Mouse (Mus musculus) cerebellum, adult 2 months (tissue): ENCODE measurements at regions not wholly inside any gene's neighbourhood (a gene's known extent, or its start where the extent isn't known, plus 50 kb on each side); places are given as distances from the start of the nearest gene placed in this dataset.

ENCODE experiments used
- DNase-seq, 2 experiments: peaks; one replicate each; pipeline ENCODE4 v3.0.0; 2021
- H3K27ac ChIP-seq: fragments of 200-500 bp; 2 replicates; pipeline ENCODE4 v1.5.1; 2012; ENCODE audit warnings: low read length, control low read depth, inconsistent platforms; ENCODE audit not compliant: insufficient read depth
- H3K27me3 ChIP-seq: fragments of 200-500 bp; 2 replicates; pipeline ENCODE4 v1.6.1; 2012; ENCODE audit warnings: inconsistent platforms, mild to moderate bottlenecking, low read length, moderate library complexity; ENCODE audit not compliant: control insufficient read depth, insufficient read depth
- H3K4me1 ChIP-seq: fragments of 200-500 bp; 2 replicates; pipeline ENCODE4 v1.6.1; 2011; ENCODE audit warnings: low read length; ENCODE audit not compliant: control insufficient read depth, insufficient read depth
- H3K4me3 ChIP-seq: fragments of 200-500 bp; replicated peaks from 2 replicates; pipeline ENCODE3; 2011; ENCODE audit warnings: mild to moderate bottlenecking, low read depth, low read length, control low read depth; ENCODE audit not compliant: insufficient read depth
- CTCF ChIP-seq: fragments of 200-500 bp; IDR thresholded peaks from 2 replicates; pipeline ENCODE4 v1.5.1; 2011; ENCODE audit warnings: low read depth, mild to moderate bottlenecking, control low read depth, low read length, moderate library complexity, borderline replicate concordance; ENCODE audit not compliant: insufficient read depth
- POLR2A ChIP-seq: fragments of 200-500 bp; IDR thresholded peaks from 2 replicates; pipeline ENCODE4 v1.6.1; 2011; ENCODE audit warnings: low read length, control low read depth, borderline replicate concordance; ENCODE audit not compliant: insufficient read depth
- WGBS: fragments of 180-500 bp; shearing (Covaris S2); methylation state at CpG from one replicate; pipeline ENCODE4 v1.1.7; 2018; 5-methylcytosine and 5-hydroxymethylcytosine counted together

DNA sequence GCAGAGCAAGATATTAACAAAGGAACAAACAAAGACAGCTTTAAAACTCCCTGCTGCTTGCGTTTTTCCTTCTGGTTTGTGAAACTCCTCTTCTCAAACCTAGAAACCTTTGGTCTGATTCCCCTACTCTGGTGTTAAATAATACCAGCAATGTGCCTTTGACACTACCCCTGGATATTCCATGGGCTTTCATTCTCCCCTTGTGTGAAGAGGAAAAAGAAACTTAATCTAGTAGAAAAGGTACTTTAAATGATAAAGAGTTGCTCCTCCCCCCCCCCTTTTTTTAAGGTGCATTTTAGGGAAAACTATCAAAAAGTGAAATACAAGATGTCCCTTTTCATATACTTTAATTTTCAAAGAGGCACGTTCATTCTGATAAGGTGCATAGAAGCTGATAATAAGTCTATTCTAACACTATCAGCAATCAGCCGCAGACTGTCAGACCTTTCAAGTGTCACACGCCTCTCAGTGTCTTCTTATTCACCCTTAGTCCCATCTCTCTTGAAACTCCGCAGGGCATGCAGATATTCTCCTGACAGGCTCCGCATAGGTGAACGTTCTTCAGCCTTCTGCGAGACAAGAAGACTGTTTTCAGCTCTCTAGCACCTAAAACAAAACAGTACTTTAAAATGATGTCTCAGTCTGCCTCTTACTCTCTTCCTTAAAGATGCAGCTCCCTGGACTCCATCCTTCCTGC, 657.5 kb downstream of the Car8 start:
- WGBS: 31% methylated on average over 8 of the region's 8 CpGs
- Histone ChIP-seq H3K4me3 (no peak overlapping the region), H3K4me1 (no peaks in the 10 kb centered on the region), H3K27me3 (no peaks in the 10 kb centered on the region; the same call in 1 of the 2 replicates), H3K27ac (no peak overlapping the region)
- no peak for DNase-seq
- no peak for TF ChIP-seq CTCF
- TF ChIP-seq POLR2A: no peak

DNA sequence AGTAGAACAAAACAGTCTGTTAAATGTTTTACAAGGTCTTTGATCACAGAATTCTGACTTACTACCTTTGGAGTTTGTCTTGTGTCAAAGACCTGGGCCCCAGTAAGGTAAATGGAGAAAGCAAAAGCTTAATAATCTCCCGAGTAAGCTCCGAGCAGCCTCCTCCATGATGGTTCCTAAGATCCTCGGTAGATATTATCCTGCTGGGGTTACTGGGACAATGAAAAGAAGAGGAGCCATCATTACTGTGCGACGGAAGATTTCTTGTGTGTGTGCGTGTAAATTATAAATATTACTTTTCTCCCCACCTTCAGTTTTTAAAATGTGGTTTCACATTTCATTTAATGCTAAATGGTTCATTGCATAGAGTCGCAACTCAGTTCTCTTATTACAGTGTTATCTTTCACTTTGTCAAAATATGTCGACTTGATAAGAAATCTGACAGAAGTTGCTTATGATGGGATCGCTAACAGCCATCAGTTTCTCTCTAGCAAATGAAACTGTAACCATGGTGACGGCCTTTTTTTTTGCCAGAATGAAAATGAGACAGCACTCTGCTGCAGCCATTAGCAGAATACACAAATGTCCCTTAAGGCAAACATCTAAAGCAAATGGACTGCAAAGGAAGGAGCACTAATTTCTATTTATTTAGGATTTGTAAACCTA, 658.2 kb downstream of the Car8 start:
- TF ChIP-seq CTCF: no peak
- no peak for TF ChIP-seq POLR2A
- Histone ChIP-seq H3K4me1 (no peaks in the 10 kb centered on the region), H3K27ac (no peak overlapping the region), H3K4me3 (no peak overlapping the region), H3K27me3 (no peaks in the 10 kb centered on the region; the same call in 1 of the 2 replicates)
- DNase-seq: no peak
- 59% methylated on average over 10 of the region's 10 CpGs for WGBS

DNA sequence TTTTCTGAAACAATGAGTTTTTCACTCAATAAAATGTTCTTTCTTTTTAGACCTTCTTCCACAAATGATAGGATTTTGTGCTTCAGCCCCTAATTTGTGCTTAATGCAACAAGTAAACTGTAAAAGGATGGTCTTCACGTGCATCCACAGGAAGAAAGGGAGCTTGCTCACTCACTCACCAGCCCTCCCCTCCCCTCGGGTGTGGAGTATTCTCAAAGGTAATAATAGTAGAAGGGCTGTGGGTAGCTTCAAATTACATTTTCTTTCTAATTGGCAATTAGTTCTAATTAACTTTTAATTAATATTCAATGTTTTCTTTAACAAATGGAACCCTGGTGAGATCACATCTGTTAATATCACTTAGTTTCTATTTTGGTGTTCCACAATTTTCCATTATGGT, 664.8 kb downstream of the Car8 start:
- H3K27ac ChIP-seq: no peak overlapping the region
- H3K4me1 ChIP-seq: no peaks in the 10 kb centered on the region
- DNase-seq: no peak
- TF ChIP-seq CTCF: no peak
- no peak for TF ChIP-seq POLR2A
- 38% methylated on average over 2 of the region's 2 CpGs for WGBS
- no peak overlapping the region for H3K4me3 ChIP-seq
- no peaks in the 10 kb centered on the region for H3K27me3 ChIP-seq

DNA sequence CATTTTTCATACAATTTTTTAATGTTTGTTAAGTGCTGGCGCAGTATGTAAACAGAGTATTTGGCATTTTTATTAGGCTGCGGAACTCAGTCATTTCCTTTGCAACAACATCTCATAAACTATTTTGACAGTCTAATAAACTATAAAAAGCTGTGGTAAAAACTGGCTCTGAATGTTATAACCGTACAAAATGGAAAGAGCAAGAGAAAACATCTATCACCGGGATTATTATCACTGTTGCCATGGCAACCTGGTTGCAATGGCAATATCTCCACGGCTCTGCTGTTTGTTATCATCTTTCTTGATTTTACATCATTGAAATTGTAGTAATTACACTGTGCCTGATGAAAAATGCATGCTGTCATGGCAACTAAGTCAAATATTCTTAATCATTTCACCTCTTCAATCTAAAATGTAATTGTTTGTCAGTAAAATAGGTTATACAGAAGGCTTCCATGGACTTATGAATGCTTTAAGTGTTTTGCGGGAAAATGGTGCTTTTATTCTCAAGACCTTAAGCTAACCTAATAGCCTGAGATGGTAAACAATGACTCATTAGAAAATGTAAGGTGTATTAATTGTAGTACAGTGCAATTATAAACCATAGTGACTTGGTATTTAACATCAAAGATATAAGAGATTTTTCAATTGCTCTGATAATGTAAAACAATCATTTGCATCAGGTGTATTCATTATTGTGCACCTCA, 671.0 kb downstream of the Car8 start:
- WGBS: 61% methylated on average over 6 of the region's 6 CpGs
- no peaks in the 10 kb centered on the region for H3K4me1 ChIP-seq
- TF ChIP-seq POLR2A: no peak
- TF ChIP-seq CTCF: no peak
- no peak for DNase-seq
- no peaks in the 10 kb centered on the region for H3K27me3 ChIP-seq
- no peak overlapping the region for H3K4me3 ChIP-seq
- H3K27ac ChIP-seq: no peak overlapping the region

DNA sequence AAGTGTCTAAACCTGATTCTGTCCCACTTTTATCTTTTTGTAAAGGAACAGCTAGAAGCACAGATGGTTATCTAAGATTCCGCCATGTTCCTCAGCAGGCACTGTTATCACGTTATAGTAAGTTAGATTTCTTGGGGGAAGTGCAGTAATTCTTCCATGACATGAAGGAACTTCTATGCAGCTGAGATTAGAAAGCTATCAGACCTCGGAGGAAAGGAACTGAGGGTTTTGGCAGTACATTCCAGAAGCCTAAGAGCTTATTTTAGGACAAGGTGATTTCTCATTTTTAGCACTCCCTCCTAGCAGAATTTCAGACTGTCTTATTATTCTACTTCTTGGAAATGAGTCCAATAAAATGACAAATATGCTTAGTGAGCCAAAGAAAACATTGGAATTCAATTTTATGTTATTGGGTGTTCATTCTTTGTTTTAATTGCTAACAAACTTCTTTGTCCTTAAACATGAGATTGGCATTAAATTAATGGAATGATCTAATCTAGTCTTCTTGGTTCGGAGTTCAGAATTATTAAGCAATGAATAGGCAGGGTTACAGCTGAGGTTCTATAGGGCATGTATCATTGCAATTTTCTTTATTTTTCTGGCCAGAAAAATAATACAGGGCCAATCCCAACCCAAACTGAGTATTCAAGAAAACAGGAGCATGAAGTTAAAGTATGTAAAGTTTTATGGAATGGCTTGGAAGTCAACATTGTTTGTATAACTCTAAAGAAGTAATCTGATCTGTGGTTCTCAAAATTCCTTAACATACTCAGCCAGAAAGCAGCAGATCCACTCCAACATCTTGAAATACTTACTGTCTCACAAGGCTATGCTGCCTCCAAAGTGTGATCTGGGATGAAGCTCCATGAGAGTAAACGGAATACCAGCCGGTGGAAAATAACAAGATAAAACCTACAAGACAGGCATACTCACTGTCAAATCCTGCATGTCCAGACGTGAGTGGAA, 678.7 kb downstream of the Car8 start:
- no peak overlapping the region for H3K4me3 ChIP-seq
- no peaks in the 10 kb centered on the region for H3K4me1 ChIP-seq
- H3K27ac ChIP-seq: no peak overlapping the region
- DNase-seq: no peak
- WGBS: 77% methylated on average over 7 of the region's 7 CpGs
- H3K27me3 ChIP-seq: no peaks in the 10 kb centered on the region
- TF ChIP-seq CTCF (no peak), POLR2A (no peak)

DNA sequence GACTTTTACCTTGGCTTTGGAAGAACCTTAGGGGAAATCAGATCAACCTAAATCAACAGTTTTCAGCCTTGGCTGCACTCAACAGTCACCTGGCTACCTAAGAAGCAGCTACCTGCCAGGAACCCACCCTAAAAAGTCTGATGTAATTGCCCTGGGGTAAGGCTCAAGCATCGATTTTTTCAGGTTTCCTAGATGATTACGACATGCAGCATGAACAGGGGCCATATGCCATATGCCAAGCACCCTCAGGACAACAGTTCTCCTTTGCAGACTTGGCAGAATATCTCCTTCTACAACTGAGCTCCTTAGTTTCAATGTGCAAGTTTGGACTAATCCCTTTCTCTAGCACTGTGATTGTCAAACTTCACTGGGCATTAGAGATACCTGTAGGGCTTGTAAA, 680.1 kb downstream of the Car8 start:
- no peak for TF ChIP-seq POLR2A
- no peak for TF ChIP-seq CTCF
- 30% methylated on average over 2 of the region's 2 CpGs for WGBS

DNA sequence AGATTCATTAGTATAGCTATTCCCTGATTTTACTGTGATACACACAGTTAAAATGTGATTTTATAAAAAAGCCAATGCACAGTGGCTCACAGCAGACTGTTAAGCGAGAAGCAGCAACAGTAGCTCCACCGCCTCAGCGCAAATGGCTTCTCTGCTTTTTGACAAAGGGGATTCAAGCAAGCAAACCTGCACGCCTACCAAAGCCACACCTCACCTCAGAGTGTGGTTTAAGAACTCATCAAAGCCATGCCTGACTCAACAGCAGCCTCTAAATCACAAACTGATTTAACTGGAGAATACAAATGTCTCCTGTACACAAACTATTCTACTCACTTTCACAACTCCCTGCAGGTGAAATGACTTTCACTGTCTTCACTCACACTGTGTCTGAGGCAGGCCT, 704.5 kb downstream of the Car8 start:
- 95% methylated on average over 4 of the region's 4 CpGs for WGBS
- no peak overlapping the region for H3K4me3 ChIP-seq
- DNase-seq: no peak
- H3K27ac ChIP-seq: no peak overlapping the region
- no peak for TF ChIP-seq POLR2A
- no peak for TF ChIP-seq CTCF
- no peaks in the 10 kb centered on the region for H3K27me3 ChIP-seq
- no peaks in the 10 kb centered on the region for H3K4me1 ChIP-seq

More for the DNA sequence above, 680.1 kb downstream of the Car8 start:
- Histone ChIP-seq H3K27me3 (no peaks in the 10 kb centered on the region), H3K4me1 (no peaks in the 10 kb centered on the region), H3K4me3 (no peak overlapping the region), H3K27ac (no peak overlapping the region)
- no peak for DNase-seq
